Mouse (Mus musculus): Measurements from ENCODE around the gene A630089N07Rik. TPM values are rescaled to one million over a fixed set of nuclear protein-coding genes. Genes with fewer than 3 reads are reported as not detected.
"Not testable (repeated sequence)": the region's sequence is repeated elsewhere in the genome, so short reads cannot be mapped to it uniquely, and the experiment has no call there.

Gene A630089N07Rik
- 2.3 and 3.0 TPM in 2 replicates for polyA plus RNA-seq (2015; fragmentation: Nextera tagmentation; extraction: Ambion mirVana)

GRCm38 (mm10) chr16:98081889-98082818 lies at the start of gene A630089N07Rik:
Gene A630089N07Rik (minus strand): TSS chr16:98082450.
- H3K4me2 ChIP-seq (ENCODE audit: low read depth, low read length), result peak within 1 kb of the TSS; percentile 93
- peak; percentile 97 for ATAC-seq
- H3K9ac ChIP-seq (replicated peaks), result peak within 1 kb of the TSS; percentile 84
- not testable (repeated sequence) for H3K27me3 ChIP-seq (ENCODE audit: insufficient read depth, low read length); H3K36me3 ChIP-seq (replicated peaks; ENCODE audit: insufficient read depth, low read length); H3K9me3 ChIP-seq (ENCODE audit: low read length)
- under 1% methylated on average over 25 of the region's 25 CpGs for WGBS (ENCODE audit: insufficient replicate concordance)
- peak within 1 kb of the TSS; percentile 89 for H3K4me3 ChIP-seq (ENCODE audit: low read depth, low read length)
- DNase-seq, result peak; percentile 88
- peak within 1 kb of the TSS; percentile 89 for H3K27ac ChIP-seq (ENCODE audit: low read depth)
- peaks cover 10% of the 10 kb centered on the region; the same call in 1 of the 2 replicates for H3K4me1 ChIP-seq (ENCODE audit: insufficient read depth)

- Histone ChIP-seq H3K36me3 (replicated peaks; ENCODE audit: insufficient read depth, low read length) (no peaks in the 10 kb centered on the region), H3K4me2 (ENCODE audit: low read depth, low read length) (no peak overlapping the region), H3K27me3 (ENCODE audit: insufficient read depth, low read length) (no peaks in the 10 kb centered on the region), H3K9ac (replicated peaks) (peak overlapping the region; percentile 43; the same call in 1 of the 2 replicates), H3K27ac (ENCODE audit: low read depth) (no peak overlapping the region), H3K4me1 (ENCODE audit: insufficient read depth) (no peaks in the 10 kb centered on the region), H3K4me3 (ENCODE audit: low read depth, low read length) (no peak overlapping the region), H3K9me3 (ENCODE audit: low read length) (peaks cover 8% of the 10 kb centered on the region)
- TF ChIP-seq CTCF (IDR thresholded peaks at IDR 0.05; ENCODE audit: low read depth) (no peak), EP300 (IDR thresholded peaks at IDR 0.05; ENCODE audit: low read depth) (no peak)
- ATAC-seq (no peak), DNase-seq (peak; percentile 13)
- 96% methylated on average over 11 of the region's 11 CpGs for WGBS (ENCODE audit: insufficient replicate concordance)
These were observed 24.9 kb upstream of the A630089N07Rik start for GRCm38 (mm10) chr16:98107109-98107508.

GRCm38 (mm10) chr16:98081550-98081888 lies 731 bp downstream of the A630089N07Rik start:
- peak; percentile 13 for DNase-seq
- peak overlapping the region; percentile 89 for H3K4me3 ChIP-seq (ENCODE audit: low read depth, low read length)
- ATAC-seq, result peak; percentile 5
- under 1% methylated on average over 9 of the region's 9 CpGs for WGBS (ENCODE audit: insufficient replicate concordance)
- H3K27me3 ChIP-seq (ENCODE audit: insufficient read depth, low read length); H3K27ac ChIP-seq (ENCODE audit: low read depth); H3K36me3 ChIP-seq (replicated peaks; ENCODE audit: insufficient read depth, low read length); H3K9me3 ChIP-seq (ENCODE audit: low read length): not testable (repeated sequence)
- peak overlapping the region; percentile 93 for H3K4me2 ChIP-seq (ENCODE audit: low read depth, low read length)
- peak overlapping the region; percentile 84 for H3K9ac ChIP-seq (replicated peaks)
- H3K4me1 ChIP-seq (ENCODE audit: insufficient read depth), result peaks cover 10% of the 10 kb centered on the region; the same call in 1 of the 2 replicates

- not testable (repeated sequence) for H3K27ac ChIP-seq (ENCODE audit: low read depth); ATAC-seq; H3K9me3 ChIP-seq (ENCODE audit: low read length); H3K36me3 ChIP-seq (replicated peaks; ENCODE audit: insufficient read depth, low read length); H3K27me3 ChIP-seq (ENCODE audit: insufficient read depth, low read length); DNase-seq
- Histone ChIP-seq H3K9ac (replicated peaks) (peak overlapping the region; percentile 84), H3K4me1 (ENCODE audit: insufficient read depth) (peaks cover 10% of the 10 kb centered on the region; the same call in 1 of the 2 replicates), H3K4me3 (ENCODE audit: low read depth, low read length) (peak overlapping the region; percentile 89), H3K4me2 (ENCODE audit: low read depth, low read length) (peak overlapping the region; percentile 93)
- WGBS (ENCODE audit: insufficient replicate concordance), result 78% methylated on average over 1 of the region's 1 CpGs
These were observed 1.1 kb downstream of the A630089N07Rik start for GRCm38 (mm10) chr16:98081140-98081539.

- H3K4me1 ChIP-seq (ENCODE audit: insufficient read depth), result peaks cover 10% of the 10 kb centered on the region; the same call in 1 of the 2 replicates
- not testable (repeated sequence) for DNase-seq; ATAC-seq; H3K9me3 ChIP-seq (ENCODE audit: low read length); H3K9ac ChIP-seq (replicated peaks); H3K36me3 ChIP-seq (replicated peaks; ENCODE audit: insufficient read depth, low read length); H3K4me3 ChIP-seq (ENCODE audit: low read depth, low read length); H3K27ac ChIP-seq (ENCODE audit: low read depth); H3K27me3 ChIP-seq (ENCODE audit: insufficient read depth, low read length); H3K4me2 ChIP-seq (ENCODE audit: low read depth, low read length)
- WGBS (ENCODE audit: insufficient replicate concordance), result 83% methylated on average over 3 of the region's 3 CpGs
These were observed 2.9 kb downstream of the A630089N07Rik start for GRCm38 (mm10) chr16:98079382-98079781.

- Histone ChIP-seq H3K4me3 (ENCODE audit: low read depth, low read length) (no peak overlapping the region), H3K9me3 (ENCODE audit: low read length) (no peaks in the 10 kb centered on the region), H3K27ac (ENCODE audit: low read depth) (no peak overlapping the region), H3K4me2 (ENCODE audit: low read depth, low read length) (no peak overlapping the region), H3K27me3 (ENCODE audit: insufficient read depth, low read length) (no peaks in the 10 kb centered on the region), H3K4me1 (ENCODE audit: insufficient read depth) (no peaks in the 10 kb centered on the region), H3K9ac (replicated peaks) (no peak overlapping the region), H3K36me3 (replicated peaks; ENCODE audit: insufficient read depth, low read length) (no peaks in the 10 kb centered on the region)
- TF ChIP-seq EP300 (IDR thresholded peaks at IDR 0.05; ENCODE audit: low read depth) (no peak), CTCF (IDR thresholded peaks at IDR 0.05; ENCODE audit: low read depth) (peak; percentile 71)
- ATAC-seq (no peak; the same call in 1 of the 2 replicates), DNase-seq (no peak)
- WGBS (ENCODE audit: insufficient replicate concordance), result 81% methylated on average over 2 of the region's 2 CpGs
These were observed 40.6 kb downstream of the A630089N07Rik start for GRCm38 (mm10) chr16:98041676-98042075.

GRCm38 (mm10) chr16:98034971-98035370 lies 47.3 kb downstream of the A630089N07Rik start:
- not testable (repeated sequence) for H3K4me3 ChIP-seq (ENCODE audit: low read depth, low read length); H3K27me3 ChIP-seq (ENCODE audit: insufficient read depth, low read length); H3K9me3 ChIP-seq (ENCODE audit: low read length); DNase-seq; H3K4me1 ChIP-seq (ENCODE audit: insufficient read depth); H3K9ac ChIP-seq (replicated peaks); H3K36me3 ChIP-seq (replicated peaks; ENCODE audit: insufficient read depth, low read length); ATAC-seq; H3K4me2 ChIP-seq (ENCODE audit: low read depth, low read length); H3K27ac ChIP-seq (ENCODE audit: low read depth)
- 86% methylated on average over 2 of the region's 2 CpGs for WGBS (ENCODE audit: insufficient replicate concordance)

GRCm38 (mm10) chr16:98026186-98026585 lies 56.1 kb downstream of the A630089N07Rik start:
- not testable (repeated sequence) for H3K4me1 ChIP-seq (ENCODE audit: insufficient read depth); H3K9me3 ChIP-seq (ENCODE audit: low read length); H3K27ac ChIP-seq (ENCODE audit: low read depth); H3K36me3 ChIP-seq (replicated peaks; ENCODE audit: insufficient read depth, low read length); H3K4me2 ChIP-seq (ENCODE audit: low read depth, low read length); ATAC-seq; H3K9ac ChIP-seq (replicated peaks); DNase-seq; H3K27me3 ChIP-seq (ENCODE audit: insufficient read depth, low read length); H3K4me3 ChIP-seq (ENCODE audit: low read depth, low read length)
- WGBS (ENCODE audit: insufficient replicate concordance), result 84% methylated on average over 8 of the region's 8 CpGs
